Mouse (Mus musculus) large intestine, adult 2 months (tissue): Measurements from ENCODE around the gene Olfr518. TPM values are rescaled to one million over a fixed set of nuclear protein-coding genes. Genes with fewer than 3 reads are reported as not detected.

Experiments
- DNase-seq: peaks from one replicate; pipeline ENCODE4 v3.0.0-alpha.2; 2012; ENCODE audit warnings: low read depth, low spot score
- WGBS: fragments of 180-500 bp; shearing (Covaris S2); methylation state at CpG from one replicate; pipeline ENCODE4 v1.1.7; 2018; 5-methylcytosine and 5-hydroxymethylcytosine counted together
- polyA plus RNA-seq: library from polyadenylated mRNA; depleted of rRNA; stranded (reverse); fragments of >200 nt; gene quantifications from 2 replicates; pipeline ENCODE4 v1.2.3, GENCODE M21; 2012; rRNA removed

The Olfr518 gene
- not detected in 2 replicates for polyA plus RNA-seq

DNA sequence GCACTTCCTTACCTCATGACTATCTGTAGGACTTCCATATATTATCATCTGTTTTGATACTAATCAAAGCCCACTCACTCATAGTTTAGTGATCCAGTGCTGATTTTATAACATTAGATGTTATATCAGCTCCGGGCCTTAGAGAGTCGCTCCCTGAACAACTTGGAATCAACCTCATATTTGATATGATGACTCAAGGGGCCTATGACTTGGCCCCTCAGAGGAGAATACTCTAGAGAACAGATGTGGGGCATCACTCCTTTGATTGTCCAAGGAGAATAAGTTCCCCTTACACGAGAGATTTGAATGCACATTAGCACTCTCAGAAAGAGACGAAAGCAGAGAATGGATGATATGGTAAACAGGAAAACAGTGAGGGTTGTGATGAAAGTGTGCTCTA, at the start of gene Olfr518:
Olfr518 (minus strand) TSS at position 101 of the 400 bp plus-strand sequence.
- DNase-seq = no peak
- WGBS = 79% methylated on average over 4 of the region's 4 CpGs

DNA sequence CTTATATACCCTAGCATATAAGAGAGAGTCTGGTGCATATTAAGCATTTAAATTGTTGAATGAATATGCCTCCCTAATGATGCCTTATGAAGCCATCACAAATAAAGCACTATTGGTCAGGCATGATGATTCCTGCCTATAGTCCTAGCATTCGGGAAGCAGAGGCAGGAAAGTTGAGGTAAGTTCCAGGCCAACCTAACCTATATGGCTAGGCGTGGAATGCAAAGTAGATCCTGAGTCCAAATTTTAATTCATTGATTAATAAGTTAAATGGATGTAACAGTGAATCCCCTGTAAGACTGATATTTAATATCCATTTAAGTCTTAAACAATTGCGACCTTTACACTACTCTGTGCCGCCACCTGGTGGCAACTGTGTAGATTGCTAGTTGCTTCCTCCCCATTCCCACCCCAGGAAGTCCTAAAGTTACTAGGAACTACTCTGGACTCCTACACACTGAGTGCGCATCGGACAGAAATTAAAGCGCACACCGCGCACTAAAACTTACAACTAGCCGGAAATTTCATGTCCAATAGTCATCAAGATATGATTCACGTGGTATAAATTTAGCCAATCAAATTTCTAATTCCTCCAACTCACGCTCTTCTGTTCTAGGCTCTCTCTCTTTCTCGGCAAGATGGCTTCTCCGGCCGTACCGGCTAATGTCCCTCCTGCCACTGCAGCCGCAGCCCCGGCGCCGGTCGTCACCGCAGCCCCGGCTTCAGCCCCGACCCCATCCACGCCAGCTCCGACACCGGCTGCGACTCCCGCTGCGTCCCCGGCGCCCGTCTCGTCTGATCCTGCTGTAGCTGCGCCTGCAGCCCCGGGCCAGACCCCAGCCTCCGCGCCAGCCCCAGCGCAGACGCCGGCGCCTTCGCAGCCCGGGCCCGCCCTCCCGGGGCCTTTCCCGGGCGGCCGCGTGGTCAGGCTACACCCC, 49.3 kb upstream of the Olfr518 start, which contains the start of gene Eif3f:
Eif3f (plus strand) TSS at position 624 of the 938 bp plus-strand sequence.
- peak; percentile 93 for DNase-seq
- 2% methylated on average over 50 of the region's 50 CpGs for WGBS

DNA sequence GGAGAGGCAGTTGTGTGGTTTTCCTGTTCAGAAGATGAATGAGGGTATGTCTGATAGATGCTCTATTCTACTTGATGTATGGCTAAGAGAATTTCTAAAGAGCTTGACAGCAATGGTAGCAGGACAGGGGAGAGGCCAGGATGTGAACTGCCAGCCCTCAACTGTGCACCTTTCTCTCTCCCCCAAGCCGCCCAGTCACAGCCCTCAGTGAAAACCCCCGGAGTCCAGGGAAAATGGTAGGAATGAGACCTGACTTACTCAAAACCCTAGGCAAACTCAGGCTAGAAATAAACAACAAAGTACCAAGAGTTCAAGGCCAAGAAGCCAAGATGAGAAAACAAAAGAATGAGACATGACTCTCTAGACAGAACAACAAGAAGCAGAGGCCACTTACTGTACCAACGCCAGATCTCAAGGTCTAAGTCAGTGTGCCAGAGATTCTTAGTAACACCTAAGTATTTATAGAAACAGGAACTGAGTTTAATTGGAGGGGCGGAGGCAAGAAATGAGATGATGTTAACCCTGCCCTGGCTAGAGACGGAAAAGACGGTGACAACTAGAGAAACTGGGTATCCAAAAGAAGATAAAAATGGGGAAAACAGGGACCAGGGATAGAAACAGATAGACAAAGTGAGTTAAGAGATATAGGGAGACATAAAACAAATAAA, 45.1 kb upstream of the Olfr518 start, which contains the start of gene Nlrp10:
Nlrp10 (minus strand) TSS at position 453 of the 668 bp plus-strand sequence.
- 46% methylated on average over 6 of the region's 6 CpGs for WGBS

DNA sequence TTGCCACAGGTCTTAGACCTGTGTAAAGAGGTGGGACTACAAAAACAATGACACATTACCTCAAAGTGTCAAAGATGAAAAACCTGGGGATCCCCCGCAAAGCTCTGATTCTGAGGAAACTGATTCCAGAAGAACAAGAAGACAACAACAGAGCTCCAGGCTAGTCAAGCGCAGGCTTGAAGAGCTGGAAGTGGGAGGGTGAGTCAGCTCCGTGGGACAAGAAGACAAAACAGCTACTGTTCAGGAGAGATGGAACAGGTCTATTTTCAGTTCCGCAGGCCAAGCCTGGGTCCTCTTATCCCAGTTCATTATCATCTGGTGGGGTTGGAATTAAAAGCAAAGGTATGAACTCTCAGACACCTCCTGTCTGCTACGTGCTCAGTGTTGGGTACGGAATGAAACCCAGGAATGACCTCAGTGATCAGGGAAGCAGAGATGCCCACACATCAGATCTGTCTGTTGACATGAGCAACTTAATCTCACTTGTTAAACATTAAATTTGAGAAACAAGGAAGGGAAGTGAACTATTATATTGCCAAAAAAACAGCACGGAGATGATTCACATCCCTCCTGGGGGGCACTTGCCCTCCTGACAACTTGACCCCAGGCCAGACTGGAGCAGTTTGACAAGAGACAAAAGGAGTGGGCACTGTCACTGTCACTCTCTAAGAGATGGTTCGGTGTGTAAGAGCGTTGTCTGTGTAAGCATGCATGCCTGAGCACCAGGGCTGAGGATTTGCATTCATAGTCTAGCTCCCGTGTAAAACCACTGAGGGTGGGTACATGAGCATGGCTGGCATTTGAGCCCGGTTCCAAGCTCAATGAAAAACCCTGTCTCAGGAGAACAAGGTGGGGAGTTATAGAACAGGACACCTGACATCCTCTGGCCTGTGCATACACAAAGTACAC, 43.7 kb upstream of the Olfr518 start:
- DNase-seq = no peak
- 72% methylated on average over 11 of the region's 11 CpGs for whole genome bisulfite sequencing

More for the DNA sequence above, 45.1 kb upstream of the Olfr518 start, which contains the start of gene Nlrp10:
- peak; percentile 42 for DNase-seq

DNA sequence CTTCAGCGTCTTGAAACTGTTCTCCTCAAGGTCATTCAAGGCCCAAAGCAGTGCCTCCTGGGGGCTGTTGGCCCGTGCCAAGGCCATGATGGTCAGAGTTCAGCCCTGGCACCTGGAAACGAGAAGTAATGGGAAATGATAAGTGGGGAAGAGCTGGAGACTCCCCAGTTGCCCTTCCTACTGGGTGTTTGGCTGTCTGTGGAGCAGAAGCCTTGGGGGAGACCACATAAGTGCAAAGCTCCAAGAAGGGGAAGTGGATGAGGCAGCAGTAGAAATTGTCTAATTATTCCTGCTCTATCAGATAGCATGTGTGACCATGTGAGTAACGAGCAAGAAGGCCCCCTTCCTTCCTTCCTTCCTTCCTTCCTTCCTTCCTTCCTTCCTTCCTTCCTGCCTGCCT, 42.2 kb upstream of the Olfr518 start:
- DNase-seq = no peak
- 63% methylated on average over 4 of the region's 4 CpGs for WGBS

DNA sequence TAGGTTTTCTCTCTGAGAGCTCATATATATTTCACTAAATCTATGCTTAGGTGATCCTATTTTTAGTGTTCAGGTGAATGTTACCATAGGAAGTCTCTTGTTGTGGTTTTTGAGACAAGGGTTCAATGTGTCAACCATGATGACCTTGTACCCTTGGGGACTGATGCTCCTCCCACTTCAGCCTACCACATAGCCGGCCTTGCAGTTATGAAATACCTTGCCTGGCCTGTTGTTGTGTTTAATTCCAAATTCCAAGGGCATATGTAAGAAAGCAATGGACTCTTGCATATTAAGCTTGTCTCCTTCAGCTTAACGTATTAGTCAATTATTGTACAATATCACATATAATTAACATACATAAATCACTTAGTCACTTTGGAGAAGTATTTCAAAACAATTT, 19.2 kb upstream of the Olfr518 start:
- DNase-seq = no peak
- 65% methylated on average over 2 of the region's 2 CpGs for WGBS

DNA sequence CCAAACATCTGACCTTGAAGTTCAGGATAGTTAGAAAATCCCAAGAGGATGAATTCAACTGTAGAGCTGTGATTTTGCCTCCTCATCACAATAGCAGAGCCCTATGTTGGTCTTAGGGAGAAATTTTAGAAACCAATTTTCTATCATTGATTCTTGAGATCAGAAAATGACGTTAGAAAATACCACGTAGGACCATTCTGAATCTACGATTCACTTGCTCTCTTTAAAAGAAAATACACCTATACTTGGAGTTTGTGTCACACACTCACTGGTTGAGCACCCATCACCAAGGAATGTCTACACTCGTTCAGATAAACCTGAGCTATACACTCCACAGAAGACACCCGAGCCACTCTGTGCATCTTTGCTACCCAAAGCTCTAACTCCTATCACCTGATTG, 9.5 kb upstream of the Olfr518 start, which contains the start of gene Olfr519:
Olfr519 (minus strand) TSS at position 101 of the 400 bp plus-strand sequence.
- no peak for DNase-seq
- WGBS = 80% methylated on average over 5 of the region's 5 CpGs

DNA sequence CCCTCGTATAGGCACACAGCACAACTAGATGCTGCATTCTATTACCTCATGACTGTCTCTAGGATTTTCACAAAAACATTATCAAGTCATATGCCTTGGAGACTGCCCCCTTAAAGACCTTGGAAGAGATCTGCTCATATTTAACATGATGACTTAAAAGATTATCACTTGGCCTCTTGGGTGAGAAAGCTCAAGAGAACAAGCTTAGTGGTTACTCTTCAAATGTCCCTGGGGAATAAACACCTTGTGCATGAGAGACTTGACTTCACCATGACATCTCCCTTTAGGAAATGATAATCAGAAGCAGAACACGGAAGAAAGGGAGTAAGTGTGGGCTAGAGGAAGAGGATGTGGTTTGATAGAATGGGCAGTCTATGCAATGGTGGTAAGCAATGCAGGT, 12.5 kb downstream of the Olfr518 start, which contains the start of gene Olfr517:
Olfr517 (minus strand) TSS at position 101 of the 400 bp plus-strand sequence.
- DNase-seq = no peak
- WGBS = 62% methylated on average over 2 of the region's 2 CpGs

DNA sequence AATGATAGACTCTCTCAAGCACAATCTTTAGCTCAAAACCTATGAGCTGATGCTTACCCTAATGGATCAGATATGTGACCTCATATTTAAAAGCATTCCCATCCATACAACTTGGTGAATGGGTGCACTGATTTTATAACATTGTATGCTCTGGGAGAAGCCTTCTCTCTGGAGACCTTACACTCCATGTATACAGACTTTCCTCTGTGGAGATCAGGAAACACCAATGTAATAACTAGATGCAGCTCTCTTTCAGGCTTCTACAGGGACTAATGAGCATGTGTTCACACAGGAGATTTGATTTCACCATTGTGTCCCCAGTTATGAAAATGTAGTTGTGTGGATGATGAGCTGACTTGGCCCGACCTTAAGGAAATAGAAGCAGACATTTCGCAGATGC, 34.4 kb downstream of the Olfr518 start, which contains the start of gene Olfr516:
Olfr516 (minus strand) TSS at position 101 of the 400 bp plus-strand sequence.
- no peak for DNase-seq
- WGBS = 91% methylated on average over 2 of the region's 2 CpGs

Other genes with a start within 250 kb of the Olfr518 start
- gene Olfr509, start 233.1 kb downstream of the Olfr518 start, polyA plus RNA-seq = not detected in 2 replicates
- gene Olfr510, start 218.6 kb downstream of the Olfr518 start, polyA plus RNA-seq = not detected in 2 replicates
- gene Olfr512, start 171.7 kb downstream of the Olfr518 start, polyA plus RNA-seq = not detected in 2 replicates
- not detected in 2 replicates for gene Olfr513, start 134.0 kb downstream of the Olfr518 start, polyA plus RNA-seq
- not detected in 2 replicates for gene Olfr514, start 59.0 kb downstream of the Olfr518 start, polyA plus RNA-seq
- not detected in 2 replicates for gene Olfr516, start 34.5 kb downstream of the Olfr518 start, polyA plus RNA-seq
- gene Olfr517, start 12.6 kb downstream of the Olfr518 start, polyA plus RNA-seq = not detected in 2 replicates
- not detected in 2 replicates for gene Olfr519, start 9.4 kb upstream of the Olfr518 start, polyA plus RNA-seq
- gene Nlrp10, start 45.2 kb upstream of the Olfr518 start, polyA plus RNA-seq = 0.06 and 0.14 TPM in 2 replicates
- gene Eif3f, start 49.4 kb upstream of the Olfr518 start, polyA plus RNA-seq = 126 and 162 TPM in 2 replicates
- gene Tub, start 65.3 kb upstream of the Olfr518 start, polyA plus RNA-seq = 0.55 and 0.90 TPM in 2 replicates
- 0.55 and 0.56 TPM in 2 replicates for gene Ric3, start 198.3 kb upstream of the Olfr518 start, polyA plus RNA-seq